Mouse (Mus musculus): ENCODE measurements around the gene Coq3.

The Coq3 gene

GRCm38 (mm10) chr4:21885831-21886230 lies 6.4 kb downstream of the Coq3 start:
- H3K9me3 ChIP-seq (ENCODE audit: low read length) = no peaks in the 10 kb centered on the region
- peaks cover 2% of the 10 kb centered on the region; the same call in 1 of the 2 replicates for H3K4me1 ChIP-seq (replicated peaks; ENCODE audit: low read depth, low read length)
- H3K4me3 ChIP-seq (replicated peaks; ENCODE audit: low read length) = no peak overlapping the region
- no peaks in the 10 kb centered on the region for H3K27me3 ChIP-seq (ENCODE audit: insufficient read depth, low read length)
- TF ChIP-seq CTCF (conservative IDR thresholded peaks at IDR 0.05; ENCODE audit: low read length) (no peak), NANOG (IDR thresholded peaks at IDR 0.05; ENCODE audit: borderline replicate concordance, low read length) (no peak), POU5F1 (IDR thresholded peaks at IDR 0.05; ENCODE audit: borderline replicate concordance, low read length) (no peak)
- 0 out of 2 replicates have a peak, but pooled peaks cover 2% of the 10 kb centered on the region for H3K36me3 ChIP-seq (ENCODE audit: insufficient read depth, low read length)

GRCm38 (mm10) chr4:21930971-21931771 lies 51.7 kb downstream of the Coq3 start, which contains the start of gene Faxc:
Gene Faxc, plus strand, starts transcription at chr4:21931329.
- peaks cover 10% of the 10 kb centered on the region for H3K4me1 ChIP-seq (replicated peaks; ENCODE audit: low read depth, low read length)
- peaks cover 42% of the 10 kb centered on the region for H3K27me3 ChIP-seq (ENCODE audit: insufficient read depth, low read length)
- peaks cover 8% of the 10 kb centered on the region for H3K9me3 ChIP-seq (ENCODE audit: low read length)
- TF ChIP-seq CTCF (conservative IDR thresholded peaks at IDR 0.05; ENCODE audit: low read length) (no peak), NANOG (IDR thresholded peaks at IDR 0.05; ENCODE audit: borderline replicate concordance, low read length) (no peak), POU5F1 (IDR thresholded peaks at IDR 0.05; ENCODE audit: borderline replicate concordance, low read length) (no peak)
- no peaks in the 10 kb centered on the region for H3K36me3 ChIP-seq (ENCODE audit: insufficient read depth, low read length)
- H3K4me3 ChIP-seq (replicated peaks; ENCODE audit: low read length) = peak within 1 kb of the TSS; percentile 81

DNA sequence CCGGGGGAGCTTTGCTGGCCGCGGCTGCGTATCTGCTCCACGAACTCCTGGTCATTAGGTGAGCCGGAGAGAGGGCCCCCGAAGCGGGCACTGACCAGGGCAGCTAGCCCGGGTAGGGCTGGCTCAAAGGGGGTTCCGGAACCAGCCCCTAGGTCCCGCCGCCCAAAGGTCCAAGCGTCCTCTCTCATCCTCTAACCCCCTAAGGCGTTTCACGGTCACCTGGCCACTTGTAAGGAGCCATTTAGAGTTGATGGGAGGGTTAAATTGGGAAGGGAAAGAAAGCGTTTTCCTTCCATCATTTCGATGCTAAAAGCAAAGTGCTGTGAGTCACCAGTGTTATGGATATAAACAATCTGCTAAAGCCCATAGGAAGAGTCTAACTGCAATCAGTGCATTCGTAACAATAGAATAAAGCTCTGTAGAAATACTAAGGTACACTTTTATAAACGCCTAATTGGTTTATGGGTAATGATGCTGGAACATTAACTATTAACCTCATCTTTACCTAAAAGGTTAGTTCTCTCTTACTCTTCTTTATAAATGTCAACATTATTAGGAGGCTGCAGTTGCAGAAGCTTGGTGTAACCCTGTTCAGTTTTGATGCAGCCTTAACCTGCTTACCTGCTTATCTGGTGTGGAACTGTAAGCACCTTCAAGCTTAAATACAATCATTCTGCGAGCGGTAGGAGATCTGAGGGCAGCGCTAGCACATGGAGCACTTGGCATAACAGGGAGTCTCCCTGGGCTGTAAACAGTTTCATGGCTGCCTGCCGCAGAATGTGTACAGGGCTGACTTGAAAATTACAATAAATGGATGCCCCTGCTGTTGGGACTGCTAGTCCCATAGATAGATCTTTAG lies 52.5 kb downstream of the Coq3 start:
- Histone ChIP-seq H3K9me3 (ENCODE audit: low read length) (peaks cover under 1% of the 10 kb centered on the region; the same call in 1 of the 2 replicates), H3K4me1 (replicated peaks; ENCODE audit: low read depth, low read length) (peaks cover 10% of the 10 kb centered on the region), H3K36me3 (ENCODE audit: insufficient read depth, low read length) (no peaks in the 10 kb centered on the region), H3K4me3 (replicated peaks; ENCODE audit: low read length) (peak overlapping the region; percentile 81), H3K27me3 (ENCODE audit: insufficient read depth, low read length) (peaks cover 42% of the 10 kb centered on the region)
- TF ChIP-seq CTCF (conservative IDR thresholded peaks at IDR 0.05; ENCODE audit: low read length) (no peak), NANOG (IDR thresholded peaks at IDR 0.05; ENCODE audit: borderline replicate concordance, low read length) (no peak), POU5F1 (IDR thresholded peaks at IDR 0.05; ENCODE audit: borderline replicate concordance, low read length) (no peak)

DNA sequence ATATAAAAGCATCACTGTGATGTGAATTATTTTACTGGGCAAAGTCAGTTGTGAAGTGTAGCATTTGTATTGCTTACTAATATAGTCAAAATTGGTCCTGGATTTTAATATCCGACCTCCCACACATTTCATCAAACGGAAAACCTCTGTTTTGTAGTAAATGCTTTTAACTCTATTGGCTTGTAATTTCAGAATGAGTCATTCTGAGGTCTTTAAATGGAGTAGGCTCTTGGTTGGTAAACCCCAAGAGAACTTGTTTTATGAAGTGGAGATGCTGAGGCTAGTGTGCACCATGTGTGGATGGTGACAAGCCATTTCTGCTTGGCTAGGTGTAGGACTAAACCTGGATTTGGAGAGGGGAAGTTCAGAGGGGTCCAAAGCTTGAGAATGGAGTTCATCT lies 55.9 kb downstream of the Coq3 start:
- TF ChIP-seq NANOG (IDR thresholded peaks at IDR 0.05; ENCODE audit: borderline replicate concordance, low read length) (no peak), POU5F1 (IDR thresholded peaks at IDR 0.05; ENCODE audit: borderline replicate concordance, low read length) (no peak), CTCF (conservative IDR thresholded peaks at IDR 0.05; ENCODE audit: low read length) (no peak)
- Histone ChIP-seq H3K27me3 (ENCODE audit: insufficient read depth, low read length) (peaks cover 31% of the 10 kb centered on the region), H3K4me1 (replicated peaks; ENCODE audit: low read depth, low read length) (peaks cover 10% of the 10 kb centered on the region), H3K4me3 (replicated peaks; ENCODE audit: low read length) (no peak overlapping the region), H3K36me3 (ENCODE audit: insufficient read depth, low read length) (no peaks in the 10 kb centered on the region), H3K9me3 (ENCODE audit: low read length) (no peaks in the 10 kb centered on the region)

DNA sequence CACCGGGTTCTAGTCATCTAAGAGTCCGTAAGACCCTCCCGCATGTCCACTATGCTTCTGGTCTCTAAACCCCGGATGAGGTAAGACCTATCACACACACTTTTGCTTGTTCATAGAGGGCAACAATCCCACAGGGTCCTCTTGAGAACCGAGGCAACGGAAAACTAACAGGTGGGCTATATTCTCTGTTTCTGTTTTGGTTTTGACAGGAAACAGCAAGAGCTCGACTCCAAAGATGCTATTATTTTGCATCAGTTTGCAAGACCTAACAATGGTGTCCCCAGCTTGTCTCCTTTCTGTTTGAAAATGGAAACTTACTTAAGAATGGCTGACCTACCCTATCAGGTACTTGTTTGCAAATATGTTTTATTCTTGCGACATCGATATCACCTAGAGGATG lies 57.0 kb downstream of the Coq3 start:
- H3K27me3 ChIP-seq (ENCODE audit: insufficient read depth, low read length) = peaks cover 23% of the 10 kb centered on the region
- no peaks in the 10 kb centered on the region for H3K9me3 ChIP-seq (ENCODE audit: low read length)
- no peak overlapping the region for H3K4me3 ChIP-seq (replicated peaks; ENCODE audit: low read length)
- H3K36me3 ChIP-seq (ENCODE audit: insufficient read depth, low read length) = no peaks in the 10 kb centered on the region
- TF ChIP-seq NANOG (IDR thresholded peaks at IDR 0.05; ENCODE audit: borderline replicate concordance, low read length) (no peak), CTCF (conservative IDR thresholded peaks at IDR 0.05; ENCODE audit: low read length) (no peak), POU5F1 (IDR thresholded peaks at IDR 0.05; ENCODE audit: borderline replicate concordance, low read length) (no peak)
- H3K4me1 ChIP-seq (replicated peaks; ENCODE audit: low read depth, low read length) = peaks cover 12% of the 10 kb centered on the region

- TF ChIP-seq POU5F1 (IDR thresholded peaks at IDR 0.05; ENCODE audit: borderline replicate concordance, low read length) (no peak), NANOG (IDR thresholded peaks at IDR 0.05; ENCODE audit: borderline replicate concordance, low read length) (no peak), CTCF (conservative IDR thresholded peaks at IDR 0.05; ENCODE audit: low read length) (no peak)
- Histone ChIP-seq H3K27me3 (ENCODE audit: insufficient read depth, low read length) (peaks cover 10% of the 10 kb centered on the region), H3K4me1 (replicated peaks; ENCODE audit: low read depth, low read length) (peaks cover 6% of the 10 kb centered on the region; the same call in 1 of the 2 replicates), H3K9me3 (ENCODE audit: low read length) (no peaks in the 10 kb centered on the region), H3K4me3 (replicated peaks; ENCODE audit: low read length) (no peak overlapping the region), H3K36me3 (ENCODE audit: insufficient read depth, low read length) (no peaks in the 10 kb centered on the region)
Observed at GRCm38 (mm10) chr4:21937890-21938289, 58.4 kb downstream of the Coq3 start.

- H3K9me3 ChIP-seq (ENCODE audit: low read length) = no peaks in the 10 kb centered on the region
- H3K36me3 ChIP-seq (ENCODE audit: insufficient read depth, low read length) = no peaks in the 10 kb centered on the region
- H3K4me3 ChIP-seq (replicated peaks; ENCODE audit: low read length) = no peak overlapping the region
- TF ChIP-seq POU5F1 (IDR thresholded peaks at IDR 0.05; ENCODE audit: borderline replicate concordance, low read length) (no peak), CTCF (conservative IDR thresholded peaks at IDR 0.05; ENCODE audit: low read length) (no peak), NANOG (IDR thresholded peaks at IDR 0.05; ENCODE audit: borderline replicate concordance, low read length) (no peak)
- H3K4me1 ChIP-seq (replicated peaks; ENCODE audit: low read depth, low read length) = peaks cover 6% of the 10 kb centered on the region; the same call in 1 of the 2 replicates
- no peaks in the 10 kb centered on the region for H3K27me3 ChIP-seq (ENCODE audit: insufficient read depth, low read length)
Observed at GRCm38 (mm10) chr4:21944672-21945071, 65.2 kb downstream of the Coq3 start.

DNA sequence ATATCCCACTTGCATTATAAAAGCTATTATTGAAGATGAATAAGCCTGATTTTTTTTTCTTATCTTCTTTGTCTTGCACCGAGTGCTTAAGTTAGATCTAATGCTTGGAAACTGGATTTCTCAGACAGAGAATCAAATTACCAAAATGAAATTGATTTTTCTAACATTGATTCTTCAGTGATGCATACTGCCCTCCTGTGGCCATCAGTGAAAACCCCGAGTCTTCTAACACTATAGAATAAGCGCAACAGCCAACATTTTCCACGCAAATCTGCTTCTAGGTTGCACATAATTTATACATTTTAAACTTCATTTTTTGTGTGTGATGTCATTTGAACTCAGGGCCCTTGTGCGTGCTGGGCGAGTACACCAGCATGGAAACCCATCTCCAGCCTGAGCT lies 72.0 kb downstream of the Coq3 start:
- TF ChIP-seq POU5F1 (IDR thresholded peaks at IDR 0.05; ENCODE audit: borderline replicate concordance, low read length) (no peak), CTCF (conservative IDR thresholded peaks at IDR 0.05; ENCODE audit: low read length) (peak; percentile 54)
- no peaks in the 10 kb centered on the region for H3K9me3 ChIP-seq (ENCODE audit: low read length)
- no peaks in the 10 kb centered on the region for H3K4me1 ChIP-seq (replicated peaks; ENCODE audit: low read depth, low read length)
- no peaks in the 10 kb centered on the region for H3K27me3 ChIP-seq (ENCODE audit: insufficient read depth, low read length)
- no peaks in the 10 kb centered on the region for H3K36me3 ChIP-seq (ENCODE audit: insufficient read depth, low read length)
- H3K4me3 ChIP-seq (replicated peaks; ENCODE audit: low read length) = no peak overlapping the region

Measured in E14TG2a.4 (cell line).